Mouse (Mus musculus): ENCODE measurements around the gene Cyp4f39.
A peak's percentile ranks its signal among the peaks of the same experiment; 100 is the strongest.
"Not testable (repeated sequence)": the region's sequence is repeated elsewhere in the genome, so short reads cannot be mapped to it uniquely, and the experiment has no call there.

Gene Cyp4f39

GRCm38 (mm10) chr17:32532356-32532755, 79.8 kb downstream of the Cyp4f39 start:
- DNase-seq: not testable (repeated sequence)

GRCm38 (mm10) chr17:32534068-32534467, 81.5 kb downstream of the Cyp4f39 start:
- DNase-seq: no peak

- peak; percentile 91 for DNase-seq
Measured at GRCm38 (mm10) chr17:32536051-32536866, 83.7 kb downstream of the Cyp4f39 start, which contains the start of gene Cyp4f16. Gene Cyp4f16 (plus strand): TSS chr17:32536558.

- peak; percentile 39 for DNase-seq
Measured at GRCm38 (mm10) chr17:32536867-32537250, 84.3 kb downstream of the Cyp4f39 start.

Measured in cerebellum, adult 9-11 months (tissue).